Mouse (Mus musculus): Measurements from ENCODE around the gene Cyb5r4. TPM values are rescaled to one million over a fixed set of nuclear protein-coding genes. Genes with fewer than 3 reads are reported as not detected.

The Cyb5r4 gene
- polyA plus RNA-seq (2014; fragmentation: Illumina TruSeq; extraction: RNeasy Lipid Tissue Mini Kit (QIAGEN cat#74804); ENCODE audit: low read depth, low replicate concordance): 150 TPM

GRCm38 (mm10) chr9:87021778-87022523 is at the start of gene Cyb5r4:
TSS of gene Cyb5r4 (plus strand) at chr9:87022014.

GRCm38 (mm10) chr9:87015288-87015937 is 6.4 kb upstream of the Cyb5r4 start, which contains the start of gene Ripply2:
TSS of gene Ripply2 (plus strand) at chr9:87015537.

Other genes with a start within 250 kb of the Cyb5r4 start
- gene Snap91, start 141.4 kb upstream of the Cyb5r4 start, polyA plus RNA-seq (2014; fragmentation: Illumina TruSeq; extraction: RNeasy Lipid Tissue Mini Kit (QIAGEN cat#74804); ENCODE audit: low read depth, low replicate concordance): 0.57 TPM
- gene Ripply2, start 6.5 kb upstream of the Cyb5r4 start, polyA plus RNA-seq (2014; fragmentation: Illumina TruSeq; extraction: RNeasy Lipid Tissue Mini Kit (QIAGEN cat#74804); ENCODE audit: low read depth, low replicate concordance): not detected
- gene Mrap2, start 122.3 kb downstream of the Cyb5r4 start, polyA plus RNA-seq (2014; fragmentation: Illumina TruSeq; extraction: RNeasy Lipid Tissue Mini Kit (QIAGEN cat#74804); ENCODE audit: low read depth, low replicate concordance): 0.53 TPM
- 9.3 TPM for gene Cep162, start 233.5 kb downstream of the Cyb5r4 start, polyA plus RNA-seq (2014; fragmentation: Illumina TruSeq; extraction: RNeasy Lipid Tissue Mini Kit (QIAGEN cat#74804); ENCODE audit: low read depth, low replicate concordance)